Mouse (Mus musculus) neural tube, embryonic 13.5 days (tissue): ENCODE results near the gene Zfp92. TPM values are rescaled to one million over a fixed set of nuclear protein-coding genes. Genes with fewer than 3 reads are reported as not detected.

Experiments used
- ATAC-seq: fragments of 200-750 bp; cut with Nextera tagmentation; 2 replicates; pipeline ENCODE4 v1.8.0; 2017; ENCODE audit warnings: low read depth, mild to moderate bottlenecking, moderate TSS enrichment, moderate library complexity
- H3K27ac ChIP-seq: fragments of 300-500 bp; sonication (generic); replicated peaks from 2 replicates; pipeline ENCODE4 v1.5.1; 2015; ENCODE audit warnings: moderate library complexity, mild to moderate bottlenecking, inconsistent platforms
- H3K27me3 ChIP-seq: fragments of 300-500 bp; sonication (generic); 2 replicates; pipeline ENCODE4 v1.6.1; 2015; ENCODE audit warnings: mild to moderate bottlenecking, inconsistent platforms
- H3K36me3 ChIP-seq: fragments of 300-500 bp; sonication (generic); 2 replicates; pipeline ENCODE4 v1.6.1; 2015; ENCODE audit warnings: mild to moderate bottlenecking, inconsistent platforms
- H3K4me1 ChIP-seq: fragments of 300-500 bp; sonication (generic); replicated peaks from 2 replicates; pipeline ENCODE4 v1.6.1; 2015; ENCODE audit warnings: inconsistent platforms
- H3K4me2 ChIP-seq: fragments of 300-500 bp; sonication (generic); 2 replicates; pipeline ENCODE4 v1.6.1; 2015; ENCODE audit warnings: inconsistent platforms, mild to moderate bottlenecking, moderate library complexity
- H3K4me3 ChIP-seq: fragments of 300-500 bp; sonication (generic); 2 replicates; pipeline ENCODE4 v1.5.1; 2015; ENCODE audit warnings: mild to moderate bottlenecking, inconsistent platforms
- H3K9ac ChIP-seq: fragments of 300-500 bp; sonication (generic); 2 replicates; pipeline ENCODE4 v1.6.1; 2015; ENCODE audit warnings: moderate library complexity, mild to moderate bottlenecking, inconsistent platforms
- H3K9me3 ChIP-seq: fragments of 300-500 bp; sonication (generic); 2 replicates; pipeline ENCODE4 v1.6.1; 2016; ENCODE audit warnings: inconsistent platforms
- WGBS: fragments of 180-500 bp; shearing (Covaris S2); methylation state at CpG from one replicate; pipeline ENCODE4 v1.1.7; 2015; 5-methylcytosine and 5-hydroxymethylcytosine counted together
- polyA plus RNA-seq: library from polyadenylated mRNA; unstranded; fragments of >200 nt; fragmentation: Nextera tagmentation; extraction: Ambion mirVana; gene quantifications from 2 replicates; pipeline ENCODE4 v1.2.1, GENCODE M21; 2015

Zfp92 gene
- polyA plus RNA-seq, 1 experiment from 2014 or later, result 0.31 TPM

- Histone ChIP-seq H3K4me3 (no peak overlapping the region), H3K4me2 (no peak overlapping the region), H3K4me1 (no peaks in the 10 kb centered on the region), H3K27ac (no peak overlapping the region), H3K9me3 (no peaks in the 10 kb centered on the region), H3K27me3 (no peaks in the 10 kb centered on the region), H3K9ac (no peak overlapping the region), H3K36me3 (no peaks in the 10 kb centered on the region)
- WGBS, result 77% methylated on average over 2 of the region's 2 CpGs
- ATAC-seq, result no peak
These were observed 65.7 kb downstream of the Zfp92 start for GRCm38 (mm10) chrX:73476621-73477020.

- WGBS, result 81% methylated on average over 2 of the region's 2 CpGs
- no peak for ATAC-seq
- Histone ChIP-seq H3K4me1 (no peaks in the 10 kb centered on the region), H3K9me3 (no peaks in the 10 kb centered on the region), H3K36me3 (no peaks in the 10 kb centered on the region), H3K9ac (no peak overlapping the region), H3K27me3 (no peaks in the 10 kb centered on the region), H3K4me3 (no peak overlapping the region), H3K27ac (no peak overlapping the region), H3K4me2 (no peak overlapping the region)
These were observed 66.6 kb downstream of the Zfp92 start for GRCm38 (mm10) chrX:73477500-73477899.

Other genes starting within 250 kb of the Zfp92 start
- gene Spin2d, start 234.1 kb upstream of the Zfp92 start, polyA plus RNA-seq, result not detected in 2 replicates
- gene Xlr3b, start 218.9 kb upstream of the Zfp92 start, polyA plus RNA-seq, result 21.3 and 22.3 TPM in 2 replicates
- gene Xlr4b, start 196.8 kb upstream of the Zfp92 start, polyA plus RNA-seq, result 0.74 and 1.2 TPM in 2 replicates
- gene F8a, start 182.8 kb upstream of the Zfp92 start, polyA plus RNA-seq, result 29.9 and 33.8 TPM in 2 replicates
- 0.69 TPM in 1 of 2 replicates, not detected in the other for gene Xlr4c, start 168.0 kb upstream of the Zfp92 start, polyA plus RNA-seq
- 0.57 and 0.65 TPM in 2 replicates for gene Xlr3c, start 145.7 kb upstream of the Zfp92 start, polyA plus RNA-seq
- gene Xlr5a, start 118.1 kb upstream of the Zfp92 start, polyA plus RNA-seq, result not detected in 2 replicates
- gene Xlr5c, start 118.1 kb upstream of the Zfp92 start, polyA plus RNA-seq, result not detected in 2 replicates
- not detected in 2 replicates for gene Gm45015, start 74.3 kb upstream of the Zfp92 start, polyA plus RNA-seq
- 10.6 and 11.0 TPM in 2 replicates for gene Zfp275, start 68.5 kb upstream of the Zfp92 start, polyA plus RNA-seq
- not detected in 2 replicates for gene Gm18336, start 12.4 kb upstream of the Zfp92 start, polyA plus RNA-seq
- gene Trex2, start 24.2 kb downstream of the Zfp92 start, polyA plus RNA-seq, result not detected in 2 replicates
- gene Haus7, start 47.9 kb downstream of the Zfp92 start, polyA plus RNA-seq, result 59.9 and 64.1 TPM in 2 replicates
- 32.8 and 35.2 TPM in 2 replicates for gene Bgn, start 72.5 kb downstream of the Zfp92 start, polyA plus RNA-seq
- 3.2 and 3.7 TPM in 2 replicates for gene Atp2b3, start 92.0 kb downstream of the Zfp92 start, polyA plus RNA-seq
- 1.1 and 1.6 TPM in 2 replicates for gene Dusp9, start 228.3 kb downstream of the Zfp92 start, polyA plus RNA-seq
- gene Pnck, start 249.0 kb downstream of the Zfp92 start, polyA plus RNA-seq, result 86.2 and 94.4 TPM in 2 replicates